Mouse (Mus musculus): ENCODE results near the gene Zfhx3. TPM values are rescaled to one million over a fixed set of nuclear protein-coding genes. Genes with fewer than 3 reads are reported as not detected.

Zfhx3 gene
- polyA plus RNA-seq (2014; fragmentation: Illumina TruSeq; extraction: RNeasy Lipid Tissue Mini Kit (QIAGEN cat#74804); ENCODE audit: low read depth, low replicate concordance), result 2.0 TPM

GRCm38 (mm10) chr8:107941922-107942694 is at the start of gene Zfhx3:
TSS of gene Zfhx3 (plus strand) at chr8:107942644.

Measured in adipose tissue, adult 10 weeks (tissue).